Mouse (Mus musculus) MEL-GATA-1-ER (cell line): ENCODE results near the gene Triml1.

Source experiments
- DNase-seq: peaks from one replicate; pipeline ENCODE4 v3.0.0-alpha.2; 2012; ENCODE audit warnings: low read depth; ENCODE audit errors: extremely low read depth

Triml1 gene

DNA sequence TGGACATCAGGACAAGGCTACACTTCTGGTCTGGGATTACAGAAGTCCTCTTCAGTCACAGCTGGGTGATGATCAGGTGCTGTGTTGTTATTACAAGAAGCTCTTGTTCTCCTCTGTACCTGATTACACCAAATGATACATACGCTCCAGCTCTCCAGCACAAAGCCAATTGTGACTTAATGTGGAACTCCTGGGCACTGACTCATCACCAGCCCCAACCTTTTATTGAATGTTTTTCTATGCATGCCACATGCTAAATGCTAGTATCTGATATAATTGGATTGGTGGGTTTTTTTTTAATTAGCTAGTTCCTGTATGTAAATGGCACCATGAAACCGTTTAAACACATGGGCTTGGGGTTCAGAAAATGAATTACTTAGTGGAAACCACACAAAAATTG is at the start of gene Triml1:
Triml1 (minus strand) TSS at position 101 of the 400 bp plus-strand sequence.
- DNase-seq: no peak

DNA sequence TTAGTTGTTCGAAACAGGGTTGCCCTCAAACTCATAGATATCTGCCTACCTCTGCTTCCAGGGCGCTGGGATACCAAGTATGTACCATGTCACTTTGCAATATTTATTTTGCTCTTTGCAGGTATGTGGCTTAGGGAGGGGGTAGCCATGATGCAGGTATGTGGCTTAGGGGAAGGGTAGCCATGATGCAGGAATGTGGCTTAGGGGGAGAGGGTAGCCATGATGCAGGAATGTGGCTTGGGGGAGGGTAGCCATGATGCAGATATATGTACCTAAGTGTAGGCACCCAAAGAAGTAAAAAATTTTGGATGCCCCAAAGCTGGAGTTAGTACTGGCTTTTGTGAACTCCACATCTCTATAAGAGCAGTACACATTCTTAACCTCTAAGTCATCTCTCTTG is 41.0 kb upstream of the Triml1 start:
- no peak for DNase-seq

DNA sequence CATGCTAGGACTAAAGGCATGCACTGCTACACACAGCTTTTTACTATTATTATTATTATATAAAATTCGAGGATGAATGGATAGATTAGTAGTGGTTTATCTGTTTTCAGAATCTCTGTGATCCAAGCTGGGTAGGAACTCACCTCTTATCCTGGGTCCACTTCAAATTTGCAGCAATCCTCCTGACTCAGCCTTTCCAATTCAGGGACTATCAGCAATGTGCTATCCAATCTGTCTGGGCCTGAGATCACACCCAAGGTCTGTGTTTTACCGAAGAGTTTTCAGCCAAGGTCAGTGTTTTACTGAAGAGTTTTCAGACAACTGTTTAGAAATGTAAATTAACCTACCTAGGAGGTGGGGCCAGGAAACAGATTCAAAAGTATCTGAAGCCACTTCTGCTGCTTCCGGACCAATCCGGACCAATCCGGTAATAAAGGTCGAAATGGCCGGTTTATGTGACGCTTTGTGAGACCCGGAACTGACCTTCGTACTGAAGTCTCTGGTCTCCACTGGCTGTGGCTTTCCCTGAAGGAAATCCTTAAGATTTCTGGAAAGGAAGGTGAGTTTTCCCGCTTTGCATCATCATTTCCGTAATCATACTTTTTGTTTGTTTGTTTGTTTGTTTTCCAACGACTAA is 38.9 kb upstream of the Triml1 start, which contains the start of gene Triml2:
Triml2 (plus strand) TSS at position 488 of the 637 bp plus-strand sequence.
- DNase-seq: no peak

DNA sequence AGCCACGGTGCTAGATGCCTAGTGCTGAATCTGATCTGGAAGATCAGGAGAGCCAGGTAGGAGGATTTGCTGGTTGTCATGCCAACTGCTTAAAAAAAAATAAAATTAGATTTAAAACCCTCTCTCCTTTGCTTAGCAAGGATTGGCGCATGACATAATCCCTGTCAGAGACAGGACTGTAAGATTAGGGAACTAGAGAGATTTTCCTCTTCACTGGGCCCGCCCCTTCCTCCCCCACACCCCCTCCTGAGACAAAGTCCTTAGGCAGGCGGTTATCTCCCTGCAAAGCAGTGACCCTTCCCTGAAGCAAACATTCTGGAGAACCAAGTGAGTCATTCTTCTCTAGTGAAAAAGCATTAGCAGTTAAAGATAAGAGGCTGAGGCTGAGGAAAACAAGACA is 37.9 kb upstream of the Triml1 start:
- DNase-seq: no peak

DNA sequence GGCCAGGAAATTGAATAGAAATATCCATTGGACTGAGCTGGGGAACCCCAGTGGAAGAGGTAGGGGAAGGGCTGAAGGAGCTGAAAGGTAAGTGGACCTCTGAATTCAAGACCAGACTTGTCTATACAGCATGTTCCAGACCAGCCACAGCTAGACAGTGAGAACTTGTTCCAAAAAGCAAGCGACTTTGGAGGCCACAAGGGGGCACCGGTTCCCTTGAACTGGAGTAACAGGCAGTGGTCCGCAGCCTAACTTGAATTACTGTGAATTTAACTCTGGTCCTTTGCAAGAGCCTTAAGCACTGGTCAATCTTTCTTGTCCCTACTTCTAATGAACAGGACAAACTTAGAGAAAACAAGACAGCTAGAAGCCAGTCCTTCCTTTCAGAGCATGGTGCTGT is 37.0 kb upstream of the Triml1 start:
- no peak for DNase-seq

DNA sequence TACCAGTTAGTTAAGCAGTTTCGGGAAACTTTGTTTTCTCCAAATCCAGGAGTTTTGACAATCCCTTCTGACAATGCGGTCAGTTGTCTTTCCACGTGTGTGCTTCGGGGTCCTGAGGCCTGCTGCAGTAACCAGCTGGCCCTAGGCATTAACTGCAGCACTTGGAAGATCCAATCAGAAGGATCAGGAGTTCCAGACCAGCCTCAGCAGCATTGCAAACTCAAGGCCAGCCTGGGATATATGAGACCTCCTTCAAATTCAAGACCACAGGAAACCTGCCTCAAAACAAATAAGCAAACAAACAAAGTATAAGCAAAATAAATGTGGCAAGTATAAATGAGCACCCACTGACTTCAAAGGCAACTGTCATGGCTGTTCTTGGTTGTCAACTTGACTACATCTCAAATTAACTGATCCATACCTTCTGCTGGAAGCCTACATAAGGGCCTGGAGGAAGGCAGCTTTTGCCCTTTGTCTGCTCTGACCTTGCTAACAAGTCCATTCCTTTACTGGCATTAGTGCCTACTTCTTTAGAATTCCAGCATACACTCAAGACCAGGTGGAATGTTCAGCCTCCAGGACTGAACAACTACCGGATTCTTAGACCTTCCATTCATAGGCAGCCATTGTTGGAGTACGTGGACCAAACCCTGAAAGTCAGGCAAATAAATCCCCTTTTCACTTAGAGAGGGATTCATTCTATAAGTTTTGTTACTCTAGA is 35.6 kb upstream of the Triml1 start:
- DNase-seq: no peak

DNA sequence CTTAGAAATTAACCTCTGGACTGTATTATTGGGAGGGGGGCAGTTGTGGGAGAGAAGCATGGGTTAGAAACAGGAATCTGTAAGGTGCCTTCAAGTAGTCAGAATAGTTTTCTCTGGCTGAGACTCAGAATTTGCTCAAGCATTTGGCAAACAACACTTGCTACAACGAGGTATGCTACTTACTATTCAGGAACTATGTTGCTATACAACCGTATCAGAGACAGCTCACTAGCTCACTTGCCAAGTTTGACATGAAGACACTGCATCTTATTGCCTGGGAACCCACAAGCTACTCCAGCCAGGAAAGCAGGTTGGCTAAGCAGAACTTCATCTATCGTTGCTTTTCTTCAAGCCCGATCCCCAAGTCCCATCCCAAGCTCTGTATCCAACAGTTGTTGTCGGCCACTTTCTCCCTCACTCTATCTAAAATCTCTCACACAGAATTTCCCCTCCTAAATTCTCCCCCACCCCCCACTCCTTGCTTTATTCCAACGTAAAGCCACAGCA is 28.0 kb upstream of the Triml1 start:
- no peak for DNase-seq

DNA sequence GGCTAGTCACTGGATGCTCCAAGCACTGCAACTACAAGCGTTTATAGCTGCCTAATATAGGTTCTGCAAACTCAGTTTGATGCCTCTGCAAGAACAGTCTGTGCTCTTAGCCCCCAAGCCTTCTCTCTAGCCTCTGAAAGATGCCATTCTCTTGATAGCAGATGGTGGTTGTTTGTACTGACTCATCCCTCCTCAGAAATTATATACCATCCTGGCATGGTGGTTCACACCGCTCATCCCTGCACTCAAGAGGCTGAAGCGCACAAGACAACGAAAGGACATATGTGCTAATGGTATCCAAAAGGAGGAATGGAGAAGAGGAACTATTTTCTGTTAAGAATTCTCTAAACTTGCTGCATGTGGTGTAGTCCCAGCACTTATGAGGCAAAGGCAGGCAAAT is 26.8 kb upstream of the Triml1 start:
- DNase-seq: no peak

DNA sequence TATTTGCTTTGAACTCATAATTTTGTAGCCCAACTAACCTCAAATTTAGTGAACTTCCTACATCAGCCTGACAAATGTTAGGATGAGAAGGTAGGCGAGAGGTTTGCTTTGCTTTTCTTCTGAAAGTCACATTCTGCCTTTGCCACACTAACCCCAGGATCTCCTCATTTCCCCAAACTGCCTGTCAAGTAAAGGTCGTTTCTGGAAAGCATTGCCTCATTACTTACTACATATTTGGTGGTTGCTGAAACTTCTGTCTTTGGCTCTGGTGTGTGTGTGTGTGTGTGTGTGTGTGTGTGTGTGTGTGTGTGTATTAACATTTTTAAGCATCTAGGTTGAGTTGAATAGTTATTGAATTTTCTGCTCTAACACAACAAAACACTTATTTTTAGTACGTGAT is 23.2 kb upstream of the Triml1 start:
- no peak for DNase-seq

DNA sequence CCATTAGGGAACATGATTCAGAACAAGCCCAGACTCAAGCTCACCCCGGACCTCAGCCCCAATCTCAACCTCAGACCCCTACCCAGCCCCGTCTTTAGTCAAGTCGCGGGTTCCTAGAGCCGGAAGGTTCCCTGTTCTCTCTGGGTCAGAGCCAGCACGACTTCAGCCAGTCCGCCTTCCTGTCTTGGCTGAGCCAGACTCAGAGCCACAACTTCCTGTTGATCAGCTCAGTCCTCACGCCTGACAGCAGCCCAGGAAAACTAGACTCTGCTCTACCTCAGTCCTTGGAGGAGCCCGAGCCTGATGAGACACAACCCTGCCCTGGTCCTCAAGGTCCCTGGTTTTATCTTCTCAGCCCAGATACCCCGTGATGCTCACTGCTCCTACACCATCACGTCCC is 22.0 kb upstream of the Triml1 start:
- no peak for DNase-seq

DNA sequence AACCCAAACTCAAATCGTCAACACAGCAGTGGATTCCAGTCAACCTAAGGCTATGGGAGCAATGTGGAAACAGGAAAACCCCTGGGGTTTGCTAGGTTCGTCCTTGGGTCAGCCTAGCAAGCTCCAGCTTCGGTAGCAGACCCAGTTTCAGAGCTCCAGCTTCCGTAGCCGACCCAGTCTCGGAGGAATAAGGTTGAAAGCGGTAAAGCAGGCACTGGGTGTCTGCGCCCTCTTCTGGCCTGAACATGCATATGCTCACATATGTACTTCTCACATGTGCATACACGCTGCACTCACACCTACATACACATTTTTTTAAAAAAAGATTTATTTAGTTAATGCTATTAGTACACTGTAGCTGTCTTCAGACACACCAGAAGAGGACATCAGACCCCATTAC is 8.0 kb upstream of the Triml1 start:
- no peak for DNase-seq

DNA sequence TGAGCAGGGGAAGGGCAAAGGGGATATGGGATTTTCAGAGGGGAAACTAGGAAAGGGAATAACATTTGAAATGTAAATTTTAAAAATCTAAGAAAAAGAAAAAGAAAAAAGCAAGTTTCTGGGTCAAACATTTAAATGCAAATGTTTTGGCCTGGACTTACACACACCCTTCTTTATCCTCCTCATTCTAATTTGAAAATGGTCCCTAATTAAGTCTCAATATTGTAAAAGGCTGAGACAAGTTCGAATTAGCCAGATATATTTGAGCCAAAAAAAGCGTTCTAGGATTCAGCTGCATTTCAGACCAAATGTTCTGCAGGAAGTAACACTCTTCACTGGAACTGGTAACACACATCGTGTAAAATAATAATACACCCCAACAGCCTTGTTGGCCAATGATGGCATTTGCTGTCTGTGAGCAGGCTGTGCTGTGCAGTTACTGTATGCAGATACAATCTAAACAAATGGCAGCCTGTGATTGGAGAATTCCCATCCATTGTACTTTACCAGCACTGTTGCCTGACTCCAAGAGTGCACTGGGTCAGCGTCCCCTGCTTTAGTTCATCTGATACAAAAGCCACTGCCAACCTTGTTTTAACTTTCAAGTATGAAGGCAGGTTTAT is 30.0 kb downstream of the Triml1 start:
- no peak for DNase-seq
